Mouse (Mus musculus): ENCODE results near the gene Vmn1r237.

Gene Vmn1r237

GRCm38 (mm10) chr17:21311565-21311964, at the start of gene Vmn1r237:
Gene Vmn1r237 (plus strand): TSS chr17:21311865.
- in situ Hi-C loops (cut with MseI, MboI), result no loop called here

GRCm38 (mm10) chr17:21272103-21272502, 39.6 kb upstream of the Vmn1r237 start:
- in situ Hi-C loops (cut with MseI, MboI), result loop anchor here (10.0 kb wide), 1 partner anchor 153 kb away; the partner anchor contains the start of gene Zfp54 (in 2 of the 2)

- in situ Hi-C loops (cut with MseI, MboI), result no loop called here
Measured at GRCm38 (mm10) chr17:21282642-21283041, 29.0 kb upstream of the Vmn1r237 start, which contains the start of gene Vmn1r236. Gene Vmn1r236 (plus strand): TSS chr17:21282942.

GRCm38 (mm10) chr17:21284395-21284794, 27.3 kb upstream of the Vmn1r237 start:
- in situ Hi-C loops (cut with MseI, MboI), result no loop called here

GRCm38 (mm10) chr17:21289695-21290094, 22.0 kb upstream of the Vmn1r237 start:
- in situ Hi-C loops (cut with MseI, MboI), result no loop called here
